In genomic region chr16:92421147-92421934, GRCm38 (mm10) we compare ENCODE assay signal across 12 mouse cellular contexts. TPM values are rescaled to one million over a fixed set of nuclear protein-coding genes. Genes with fewer than 3 reads are reported as not detected.
DNase-seq lines count a peak whose midpoint lies in the region; ATAC-seq and TF ChIP-seq lines count a peak whose summit lies in the region.
"Had no signal": no experiment of that assay in that cellular context is flagged by ENCODE, and none has a peak within 500 bp of the region (broad histone marks: within the 10 kb centered on the region; RNA-seq: fewer than 3 reads in every experiment).

No protein-coding gene starts in this region.

- no peaks in the 10 kb centered on the region for H3K9me3 ChIP-seq in G1E (replicated peaks)
- H3K9me3 ChIP-seq: forebrain, embryonic 13.5 days; limb, embryonic 12.5 days; midbrain, embryonic 12.5 days had no signal

- no peak overlapping the region for H3K4me3 ChIP-seq in gastrocnemius, adult 2 months
- H3K4me3 ChIP-seq in layer of hippocampus, adult 2 months = no peak overlapping the region
- no peak overlapping the region for H3K4me3 ChIP-seq in G1E (ENCODE audit: low read depth, low read length)
- H3K4me3 ChIP-seq: forebrain, embryonic 13.5 days; limb, embryonic 12.5 days; midbrain, embryonic 12.5 days had no signal

- no peak overlapping the region for H3K27ac ChIP-seq in gastrocnemius, adult 2 months
- H3K27ac ChIP-seq in layer of hippocampus, adult 2 months = no peak overlapping the region
- H3K27ac ChIP-seq: forebrain, embryonic 13.5 days; midbrain, embryonic 12.5 days had no signal

- TF ChIP-seq CTCF in gastrocnemius, adult 2 months (IDR thresholded peaks at IDR 0.05) = peak; percentile 24; the same call in 1 of the 2 replicates
- peak; percentile 66 for TF ChIP-seq CTCF in layer of hippocampus, adult 2 months (conservative IDR thresholded peaks at IDR 0.05)
- peak; percentile 12; the same call in 1 of the 2 replicates for TF ChIP-seq CTCF in G1E (IDR thresholded peaks at IDR 0.05; ENCODE audit: low read depth, low read length)

- DNase-seq in gastrocnemius, adult 2 months = peak; percentile 12
- no peak for DNase-seq in gastrocnemius, postnatal 10 days
- no peak for DNase-seq in layer of hippocampus, adult 2 months (ENCODE audit: low spot score in 2 of 2)
- no peak for DNase-seq in layer of hippocampus, postnatal 10 days (ENCODE audit: low spot score in 2 of 2)
- no peak for DNase-seq in G1E (ENCODE audit: low spot score)
- peak; percentile 50 to 79 for DNase-seq in kidney, postnatal 25 days
- no peak for DNase-seq in left cerebral cortex, adult 8-10 months (ENCODE audit: low spot score in 2 of 2)
- DNase-seq in embryo, embryonic 11 days = no peak
- DNase-seq: thymus, adult 2 months had no signal

- no peaks in the 10 kb centered on the region for H3K27me3 ChIP-seq in G1E (ENCODE audit: insufficient read depth, low read length)
- H3K27me3 ChIP-seq: forebrain, embryonic 13.5 days; limb, embryonic 12.5 days; midbrain, embryonic 12.5 days had no signal

- H3K36me3 ChIP-seq in G1E (replicated peaks) = peaks cover 29% of the 10 kb centered on the region

- 0 out of 2 replicates have a peak, but pooled peaks cover 3% of the 10 kb centered on the region for H3K4me1 ChIP-seq in G1E (ENCODE audit: insufficient read depth, low read depth, low read length)

- intact Hi-C loops in gastrocnemius, adult 2 months (cut with DNase I) = no loop called here

- no peak for ATAC-seq in G1E (ENCODE audit: extremely low read depth, insufficient number of reproducible peaks, low FRiP score, poor library complexity, severe bottlenecking)
- ATAC-seq: forebrain, embryonic 13.5 days had no signal

RNA-seq across cellular contexts. Expression of gene Rcan1, which starts 49.3 kb away (rescaled TPM):
- total RNA-seq in gastrocnemius, adult 2 months (2021) = 10 to 100 TPM; 76.4 to 93.3 TPM
- total RNA-seq in gastrocnemius, postnatal 10 days (2021) = 10 to 100 TPM; 45.3 to 51.6 TPM
- 10 to 100 TPM; 41.8 to 42.1 TPM for total RNA-seq in layer of hippocampus, adult 2 months (2021)
- 10 to 100 TPM; 40.4 to 43.8 TPM for total RNA-seq in layer of hippocampus, postnatal 10 days (2021)
- total RNA-seq in G1E (2014; fragmentation: Nextera tagmentation) (12.3 and 12.7 TPM in 2 replicates), G1E (2017) (16.1 and 16.4 TPM in 2 replicates)
- 14.2 and 14.4 TPM in 2 replicates for polyA plus RNA-seq in G1E (2012)
- 10 to 100 TPM; 50.9 to 58.6 (median 52.5) TPM for total RNA-seq in left cerebral cortex, adult 8-10 months (2022)

Comparison
In these comparisons a context has a peak if more than half of its experiments do, and no peak if none do; other contexts are left out.
1. DNase-seq: peak in gastrocnemius, adult 2 months (single experiment) and kidney, postnatal 25 days (2 of 2); none in gastrocnemius, postnatal 10 days (single experiment), layer of hippocampus, adult 2 months (0 of 2), layer of hippocampus, postnatal 10 days (0 of 2), G1E (single experiment), left cerebral cortex, adult 8-10 months (0 of 2) and embryo, embryonic 11 days (single experiment).
2. CTCF ChIP-seq: peak in every context shown above with its lines; median percentile 66 in layer of hippocampus, adult 2 months; 24 in gastrocnemius, adult 2 months; 12 in G1E.